Mouse (Mus musculus): ENCODE data around the gene Slc51a. TPM values are rescaled to one million over a fixed set of nuclear protein-coding genes. Genes with fewer than 3 reads are reported as not detected.
"Not testable (repeated sequence)": the region's sequence is repeated elsewhere in the genome, so short reads cannot be mapped to it uniquely, and the experiment has no call there.

Slc51a gene
- total and polyA plus RNA-seq, 2 experiments from 2014 or later: 0.13 TPM; not detected in 1

GRCm38 (mm10) chr16:32501459-32501858 is 13.8 kb upstream of the Slc51a start:
- no peak for TF ChIP-seq CTCF (IDR thresholded peaks at IDR 0.05; ENCODE audit: low read depth)
- H3K27ac ChIP-seq (ENCODE audit: low read depth, low read length): no peak overlapping the region
- DNase-seq (no peak), ATAC-seq (no peak)
- H3K9ac ChIP-seq: no peak overlapping the region
- no peak overlapping the region for H3K4me2 ChIP-seq (ENCODE audit: low read depth)
- H3K36me3 ChIP-seq (ENCODE audit: insufficient read depth): no peaks in the 10 kb centered on the region
- no peaks in the 10 kb centered on the region for H3K9me3 ChIP-seq (ENCODE audit: low read length)
- H3K27me3 ChIP-seq (ENCODE audit: insufficient read depth, low read length): no peaks in the 10 kb centered on the region
- 46% methylated on average over 7 of the region's 7 CpGs for WGBS
- no peak overlapping the region for H3K4me3 ChIP-seq (ENCODE audit: low read depth, low read length)
- H3K4me1 ChIP-seq (ENCODE audit: insufficient read depth): no peaks in the 10 kb centered on the region

GRCm38 (mm10) chr16:32499430-32500037 is 11.9 kb upstream of the Slc51a start:
- peak overlapping the region; percentile 46; the same call in 1 of the 2 replicates for H3K27ac ChIP-seq (ENCODE audit: low read depth, low read length)
- no peaks in the 10 kb centered on the region for H3K4me1 ChIP-seq (ENCODE audit: insufficient read depth)
- DNase-seq: peak; percentile 90
- H3K27me3 ChIP-seq (ENCODE audit: insufficient read depth, low read length): no peaks in the 10 kb centered on the region
- H3K9ac ChIP-seq: peak overlapping the region; percentile 57
- WGBS: 8% methylated on average over 22 of the region's 22 CpGs
- H3K36me3 ChIP-seq (ENCODE audit: insufficient read depth): no peaks in the 10 kb centered on the region
- ATAC-seq: peak; percentile 95
- H3K4me2 ChIP-seq (ENCODE audit: low read depth): peak overlapping the region; percentile 54
- peak overlapping the region; percentile 27 for H3K4me3 ChIP-seq (ENCODE audit: low read depth, low read length)
- H3K9me3 ChIP-seq (ENCODE audit: low read length): no peaks in the 10 kb centered on the region
- peak; percentile 95 for TF ChIP-seq CTCF (IDR thresholded peaks at IDR 0.05; ENCODE audit: low read depth)

- H3K4me2 ChIP-seq (ENCODE audit: low read depth): no peak overlapping the region
- TF ChIP-seq CTCF (IDR thresholded peaks at IDR 0.05; ENCODE audit: low read depth): no peak
These were observed 11.3 kb upstream of the Slc51a start for GRCm38 (mm10) chr16:32498996-32499395.

GRCm38 (mm10) chr16:32495965-32496364 is 8.3 kb upstream of the Slc51a start, which contains the start of gene Zdhhc19:
Gene Zdhhc19, plus strand, starts transcription at chr16:32496265.
- H3K4me2 ChIP-seq (ENCODE audit: low read depth): no peak within 1 kb of the TSS
- H3K9me3 ChIP-seq (ENCODE audit: low read length): no peaks in the 10 kb centered on the region
- no peak for DNase-seq
- no peak for ATAC-seq
- H3K36me3 ChIP-seq (ENCODE audit: insufficient read depth): no peaks in the 10 kb centered on the region
- 76% methylated on average over 3 of the region's 3 CpGs for WGBS
- no peak within 1 kb of the TSS for H3K9ac ChIP-seq
- no peak within 1 kb of the TSS for H3K4me3 ChIP-seq (ENCODE audit: low read depth, low read length)
- H3K27me3 ChIP-seq (ENCODE audit: insufficient read depth, low read length): no peaks in the 10 kb centered on the region
- no peak within 1 kb of the TSS for H3K27ac ChIP-seq (ENCODE audit: low read depth, low read length)
- TF ChIP-seq CTCF (IDR thresholded peaks at IDR 0.05; ENCODE audit: low read depth): no peak
- H3K4me1 ChIP-seq (ENCODE audit: insufficient read depth): no peaks in the 10 kb centered on the region

More at GRCm38 (mm10) chr16:32498996-32499395, 11.3 kb upstream of the Slc51a start:
- DNase-seq (no peak), ATAC-seq (no peak)
- Histone ChIP-seq H3K4me1 (ENCODE audit: insufficient read depth) (no peaks in the 10 kb centered on the region), H3K4me3 (ENCODE audit: low read depth, low read length) (no peak overlapping the region), H3K9ac (no peak overlapping the region), H3K27ac (ENCODE audit: low read depth, low read length) (no peak overlapping the region), H3K9me3 (ENCODE audit: low read length) (no peaks in the 10 kb centered on the region), H3K27me3 (ENCODE audit: insufficient read depth, low read length) (no peaks in the 10 kb centered on the region), H3K36me3 (ENCODE audit: insufficient read depth) (no peaks in the 10 kb centered on the region)
- WGBS: 69% methylated on average over 13 of the region's 13 CpGs

GRCm38 (mm10) chr16:32494371-32494770 is 6.7 kb upstream of the Slc51a start:
- not testable (repeated sequence) for ATAC-seq

GRCm38 (mm10) chr16:32488939-32489338 is 1.3 kb upstream of the Slc51a start:
- Histone ChIP-seq H3K4me3 (ENCODE audit: low read depth, low read length) (no peak overlapping the region), H3K4me2 (ENCODE audit: low read depth) (no peak overlapping the region), H3K9me3 (ENCODE audit: low read length) (no peaks in the 10 kb centered on the region), H3K27me3 (ENCODE audit: insufficient read depth, low read length) (no peaks in the 10 kb centered on the region), H3K36me3 (ENCODE audit: insufficient read depth) (no peaks in the 10 kb centered on the region), H3K4me1 (ENCODE audit: insufficient read depth) (no peaks in the 10 kb centered on the region), H3K27ac (ENCODE audit: low read depth, low read length) (no peak overlapping the region), H3K9ac (no peak overlapping the region)
- no peak for ATAC-seq
- DNase-seq: no peak
- 93% methylated on average over 3 of the region's 3 CpGs for WGBS
- TF ChIP-seq CTCF (IDR thresholded peaks at IDR 0.05; ENCODE audit: low read depth): no peak

More at GRCm38 (mm10) chr16:32494371-32494770, 6.7 kb upstream of the Slc51a start:
- not testable (repeated sequence) for H3K4me2 ChIP-seq (ENCODE audit: low read depth); DNase-seq; H3K4me3 ChIP-seq (ENCODE audit: low read depth, low read length); H3K4me1 ChIP-seq (ENCODE audit: insufficient read depth); H3K9ac ChIP-seq; H3K27ac ChIP-seq (ENCODE audit: low read depth, low read length); H3K9me3 ChIP-seq (ENCODE audit: low read length); H3K27me3 ChIP-seq (ENCODE audit: insufficient read depth, low read length); H3K36me3 ChIP-seq (ENCODE audit: insufficient read depth)
- 75% methylated on average over 6 of the region's 6 CpGs for WGBS

- TF ChIP-seq CTCF (IDR thresholded peaks at IDR 0.05; ENCODE audit: low read depth): no peak
- H3K9me3 ChIP-seq (ENCODE audit: low read length): no peaks in the 10 kb centered on the region
- 75% methylated on average over 6 of the region's 6 CpGs for WGBS
These were observed 1.6 kb downstream of the Slc51a start for GRCm38 (mm10) chr16:32486046-32486445.

More at GRCm38 (mm10) chr16:32486046-32486445, 1.6 kb downstream of the Slc51a start:
- H3K27ac ChIP-seq (ENCODE audit: low read depth, low read length): no peak overlapping the region
- H3K4me2 ChIP-seq (ENCODE audit: low read depth): no peak overlapping the region
- no peak for DNase-seq
- no peaks in the 10 kb centered on the region for H3K36me3 ChIP-seq (ENCODE audit: insufficient read depth)
- H3K4me3 ChIP-seq (ENCODE audit: low read depth, low read length): no peak overlapping the region
- no peak for ATAC-seq
- no peaks in the 10 kb centered on the region for H3K4me1 ChIP-seq (ENCODE audit: insufficient read depth)
- H3K9ac ChIP-seq: no peak overlapping the region
- H3K27me3 ChIP-seq (ENCODE audit: insufficient read depth, low read length): no peaks in the 10 kb centered on the region
